Mouse (Mus musculus) kidney, embryonic 14.5 days (tissue): Measurements from ENCODE around the gene Tnni3. TPM values are rescaled to one million over a fixed set of nuclear protein-coding genes. Genes with fewer than 3 reads are reported as not detected.

Experiments
- ATAC-seq: fragments of 200-750 bp; cut with Nextera tagmentation; 2 replicates; pipeline ENCODE4 v1.8.0; 2017; ENCODE audit warnings: moderate number of reproducible peaks, mild to moderate bottlenecking, moderate TSS enrichment, moderate library complexity; ENCODE audit not compliant: low FRiP score, low TSS enrichment
- H3K27ac ChIP-seq: fragments of 300-500 bp; sonication (generic); 2 replicates; pipeline ENCODE4 v1.5.1; 2014; ENCODE audit warnings: low read depth, mild to moderate bottlenecking, low read length, moderate library complexity, mixed read lengths
- H3K27me3 ChIP-seq: fragments of 300-500 bp; sonication (generic); 2 replicates; pipeline ENCODE4 v1.6.1; 2014; ENCODE audit warnings: mild to moderate bottlenecking, low read length; ENCODE audit not compliant: control insufficient read depth, insufficient read depth
- H3K36me3 ChIP-seq: fragments of 300-500 bp; sonication (generic); 2 replicates; pipeline ENCODE4 v1.6.1; 2014; ENCODE audit warnings: low read length, mixed read lengths; ENCODE audit not compliant: control insufficient read depth, insufficient read depth
- H3K4me1 ChIP-seq: fragments of 300-500 bp; sonication (generic); 2 replicates; pipeline ENCODE4 v1.6.1; 2014; ENCODE audit warnings: low read length, mixed read lengths; ENCODE audit not compliant: control insufficient read depth, insufficient read depth
- H3K4me2 ChIP-seq: fragments of 300-500 bp; sonication (generic); replicated peaks from 2 replicates; pipeline ENCODE4 v1.6.1; 2014; ENCODE audit warnings: low read depth, mild to moderate bottlenecking, low read length
- H3K4me3 ChIP-seq: fragments of 300-500 bp; sonication (generic); 2 replicates; pipeline ENCODE4 v1.5.1; 2014; ENCODE audit warnings: mild to moderate bottlenecking, low read length
- H3K9ac ChIP-seq: fragments of 300-500 bp; sonication (generic); 2 replicates; pipeline ENCODE4 v1.6.1; 2014; ENCODE audit warnings: low read depth, mild to moderate bottlenecking, low read length, moderate library complexity
- H3K9me3 ChIP-seq: fragments of 300-500 bp; sonication (generic); 2 replicates; pipeline ENCODE4 v1.6.1; 2016; ENCODE audit warnings: low read length; ENCODE audit not compliant: control insufficient read depth
- WGBS: fragments of 180-500 bp; shearing (Covaris S2); extraction: QIAGEN DNeasy Blood & Tissue Kit; methylation state at CpG from one replicate; pipeline ENCODE4 v1.1.7; 2014; 5-methylcytosine and 5-hydroxymethylcytosine counted together
- polyA plus RNA-seq: library from polyadenylated mRNA; unstranded; fragments of >200 nt; fragmentation: Nextera tagmentation; extraction: Ambion mirVana; gene quantifications from 2 replicates; pipeline ENCODE4 v1.2.1, GENCODE M21; 2014

Tnni3 gene
- polyA plus RNA-seq, 1 experiment from 2014 or later, result 4.9 TPM

GRCm38 (mm10) chr7:4503858-4504257 lies 20.2 kb downstream of the Tnni3 start:
- Histone ChIP-seq H3K9ac (no peak overlapping the region), H3K27ac (no peak overlapping the region), H3K4me1 (peaks cover 15% of the 10 kb centered on the region), H3K9me3 (no peaks in the 10 kb centered on the region), H3K27me3 (no peaks in the 10 kb centered on the region), H3K4me2 (no peak overlapping the region), H3K4me3 (no peak overlapping the region), H3K36me3 (no peaks in the 10 kb centered on the region)
- WGBS, result 90% methylated on average over 5 of the region's 5 CpGs
- no peak for ATAC-seq

GRCm38 (mm10) chr7:4503100-4503499 lies 20.9 kb downstream of the Tnni3 start:
- H3K4me2 ChIP-seq, result no peak overlapping the region
- no peak overlapping the region; the same call in 1 of the 2 replicates for H3K27ac ChIP-seq

GRCm38 (mm10) chr7:4502421-4503090 lies 21.5 kb downstream of the Tnni3 start:
- Histone ChIP-seq H3K36me3 (no peaks in the 10 kb centered on the region), H3K27me3 (no peaks in the 10 kb centered on the region), H3K9ac (no peak overlapping the region), H3K4me3 (peak overlapping the region; percentile 77), H3K27ac (no peak overlapping the region; the same call in 1 of the 2 replicates), H3K9me3 (no peaks in the 10 kb centered on the region), H3K4me2 (peak overlapping the region; percentile 78), H3K4me1 (peaks cover 23% of the 10 kb centered on the region)
- 8% methylated on average over 14 of the region's 14 CpGs for WGBS
- ATAC-seq, result peak; percentile 16; the same call in 1 of the 2 replicates

More at GRCm38 (mm10) chr7:4503100-4503499, 20.9 kb downstream of the Tnni3 start:
- Histone ChIP-seq H3K9ac (no peak overlapping the region), H3K27me3 (no peaks in the 10 kb centered on the region), H3K4me1 (peaks cover 22% of the 10 kb centered on the region), H3K9me3 (no peaks in the 10 kb centered on the region), H3K36me3 (no peaks in the 10 kb centered on the region), H3K4me3 (no peak overlapping the region)
- whole genome bisulfite sequencing, result 86% methylated on average over 4 of the region's 4 CpGs
- ATAC-seq, result no peak

DNA sequence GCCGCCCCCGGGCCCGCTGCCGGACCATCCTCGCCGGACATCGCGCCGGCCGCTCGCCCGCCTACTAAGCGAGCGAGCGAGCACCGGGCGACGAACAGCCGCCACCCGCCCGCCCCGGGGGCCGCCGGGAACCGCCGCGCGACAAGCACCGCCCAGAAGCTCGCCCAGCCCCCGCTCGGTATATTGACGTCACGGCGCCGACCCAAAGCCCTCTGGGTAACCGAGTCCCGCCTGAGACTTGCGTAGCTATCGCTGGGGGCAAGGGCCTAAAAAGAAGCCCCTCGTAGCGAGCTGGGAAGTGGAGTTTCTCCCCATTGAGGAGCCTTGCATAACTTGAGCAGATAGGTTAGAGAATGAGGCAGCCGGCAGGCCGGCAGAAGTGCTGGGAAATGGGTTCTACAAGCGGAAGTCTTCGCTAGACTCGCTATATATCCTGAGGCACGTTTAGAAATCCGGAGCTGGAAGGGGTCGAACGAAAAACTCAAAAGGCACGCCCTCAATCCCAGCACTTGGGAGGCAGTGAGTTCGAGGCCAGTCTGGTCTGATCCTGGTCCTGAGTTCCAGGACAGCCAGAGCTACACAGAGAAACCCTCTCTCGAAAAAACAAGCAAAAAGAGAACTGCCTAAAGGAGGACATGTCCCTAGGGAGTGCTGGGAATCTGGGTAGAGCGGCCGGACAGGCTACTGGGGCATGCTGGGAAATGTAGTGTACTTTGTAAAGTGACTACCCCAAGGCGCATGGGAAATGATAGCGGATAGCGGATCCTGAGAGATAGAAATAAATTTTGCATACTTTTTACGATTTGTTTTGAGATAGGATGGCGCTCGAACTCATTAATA lies 22.3 kb downstream of the Tnni3 start, which contains the start of gene Ppp1r12c:
TSS of gene Ppp1r12c (minus strand) at position 123 of the 840 bp plus-strand sequence.
- Histone ChIP-seq H3K9me3 (no peaks in the 10 kb centered on the region), H3K27ac (peak within 1 kb of the TSS; percentile 83), H3K36me3 (peaks cover 5% of the 10 kb centered on the region; the same call in 1 of the 2 replicates), H3K4me2 (peak within 1 kb of the TSS; percentile 78), H3K4me3 (peak within 1 kb of the TSS; percentile 77), H3K27me3 (no peaks in the 10 kb centered on the region), H3K9ac (peak within 1 kb of the TSS; percentile 93), H3K4me1 (peaks cover 23% of the 10 kb centered on the region)
- peak; percentile 92 for ATAC-seq
- WGBS, result under 1% methylated on average over 57 of the region's 62 CpGs

GRCm38 (mm10) chr7:4500892-4501471 lies 23.0 kb downstream of the Tnni3 start:
- peak overlapping the region; percentile 93 for H3K9ac ChIP-seq
- ATAC-seq, result peak; percentile 44
- H3K36me3 ChIP-seq, result peaks cover 13% of the 10 kb centered on the region; the same call in 1 of the 2 replicates
- peak overlapping the region; percentile 78 for H3K4me2 ChIP-seq
- under 1% methylated on average over 39 of the region's 52 CpGs for WGBS
- H3K27ac ChIP-seq, result 0 out of 2 replicates have a peak overlapping the region, but pooled peaks have one; percentile 83
- peak overlapping the region; percentile 77 for H3K4me3 ChIP-seq
- no peaks in the 10 kb centered on the region for H3K27me3 ChIP-seq
- no peaks in the 10 kb centered on the region for H3K9me3 ChIP-seq
- H3K4me1 ChIP-seq, result peaks cover 23% of the 10 kb centered on the region

DNA sequence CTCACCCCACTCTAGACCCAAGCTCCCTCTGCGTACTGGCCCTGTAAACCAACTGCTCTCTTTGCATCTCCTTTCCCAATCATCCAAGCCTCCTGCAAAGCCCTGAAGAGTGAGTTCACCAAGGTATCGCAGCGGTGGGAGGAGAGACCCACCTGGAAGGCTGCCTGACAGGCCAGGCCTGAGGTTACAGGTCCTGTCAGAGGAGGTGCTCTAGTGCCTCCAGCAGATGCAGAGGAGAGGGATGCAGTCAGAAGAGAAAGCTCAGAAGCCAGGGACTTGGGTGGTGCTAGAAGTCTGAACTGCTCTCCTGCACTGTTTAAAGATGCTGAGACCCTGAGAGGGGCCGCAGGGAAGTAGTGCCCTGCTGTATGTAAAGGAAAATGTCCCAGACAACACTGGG lies 25.0 kb downstream of the Tnni3 start:
- Histone ChIP-seq H3K27ac (no peak overlapping the region), H3K4me3 (no peak overlapping the region; the same call in none of the 2 replicates), H3K36me3 (peaks cover 23% of the 10 kb centered on the region), H3K4me1 (peaks cover 23% of the 10 kb centered on the region), H3K27me3 (no peaks in the 10 kb centered on the region), H3K9me3 (no peaks in the 10 kb centered on the region), H3K9ac (peak overlapping the region; percentile 28; the same call in 1 of the 2 replicates), H3K4me2 (no peak overlapping the region)
- WGBS, result 91% methylated on average over 4 of the region's 4 CpGs
- ATAC-seq, result no peak

- H3K36me3 ChIP-seq, result peaks cover 23% of the 10 kb centered on the region
- no peak overlapping the region for H3K27ac ChIP-seq
- no peak for ATAC-seq
- no peaks in the 10 kb centered on the region for H3K27me3 ChIP-seq
- peak overlapping the region; percentile 31; the same call in 1 of the 2 replicates for H3K9ac ChIP-seq
- H3K4me2 ChIP-seq, result no peak overlapping the region
- H3K4me3 ChIP-seq, result no peak overlapping the region
- H3K4me1 ChIP-seq, result peaks cover 23% of the 10 kb centered on the region
- H3K9me3 ChIP-seq, result no peaks in the 10 kb centered on the region
- 24% methylated on average over 9 of the region's 9 CpGs for WGBS
These were observed 25.8 kb downstream of the Tnni3 start for GRCm38 (mm10) chr7:4498251-4498650.

GRCm38 (mm10) chr7:4497271-4497903 lies 26.6 kb downstream of the Tnni3 start:
- no peaks in the 10 kb centered on the region for H3K9me3 ChIP-seq
- no peak for ATAC-seq
- WGBS, result 94% methylated on average over 9 of the region's 9 CpGs
- peaks cover 23% of the 10 kb centered on the region for H3K4me1 ChIP-seq
- H3K36me3 ChIP-seq, result peaks cover 25% of the 10 kb centered on the region
- no peak overlapping the region for H3K4me3 ChIP-seq
- H3K4me2 ChIP-seq, result no peak overlapping the region
- H3K9ac ChIP-seq, result no peak overlapping the region
- H3K27ac ChIP-seq, result no peak overlapping the region
- H3K27me3 ChIP-seq, result no peaks in the 10 kb centered on the region
